8 mouse cellular contexts compared by ENCODE assay signal in the genomic region with DNA sequence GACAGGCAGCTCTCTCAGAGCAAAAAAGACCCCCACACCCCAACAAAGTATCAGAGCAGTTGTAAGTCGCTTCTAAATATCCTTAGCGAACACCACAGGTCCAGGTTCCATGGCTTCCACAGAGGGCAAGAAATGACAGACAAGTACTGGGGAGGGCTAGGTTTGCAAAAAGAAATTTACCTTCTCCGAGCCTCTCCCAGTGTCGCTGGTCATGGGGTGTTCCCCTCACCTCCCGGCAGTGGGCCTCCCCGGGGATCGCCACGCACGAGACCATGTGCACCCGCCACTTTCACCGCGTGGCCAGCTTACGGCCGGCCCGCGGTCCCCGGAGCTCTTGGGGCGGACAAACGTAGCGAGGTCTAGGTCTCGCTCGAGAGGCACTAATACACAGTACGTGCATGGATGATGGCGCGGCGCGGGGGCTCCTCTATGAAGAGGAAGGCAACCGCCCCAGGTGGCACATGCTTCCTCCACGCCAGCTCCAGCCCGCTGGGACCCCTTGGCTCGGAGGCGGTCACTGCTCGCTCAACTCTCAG. TPM values are rescaled to one million over a fixed set of nuclear protein-coding genes. Genes with fewer than 3 reads are reported as not detected.
DNase-seq lines count a peak whose midpoint lies in the region; ATAC-seq and TF ChIP-seq lines count a peak whose summit lies in the region.

No protein-coding gene starts in this region.

- DNase-seq in heart, postnatal 4 days: no peak
- DNase-seq in ES-E14 (ENCODE audit: low read depth, low spot score): peak; percentile 19
- DNase-seq in forebrain, embryonic 11.5 days (ENCODE audit: low spot score): no peak
- DNase-seq in cerebellum, adult 11-12 months: no peak
- DNase-seq in urinary bladder, postnatal 4 days (ENCODE audit: low spot score in 2 of 2): no peak

- in situ Hi-C loops in ES-E14 (cut with MboI; ENCODE audit: low sequenced_read_pairs in 2 of 2, unreplicated experiment in 2 of 2): no loop called here

- ATAC-seq in heart, embryonic 15.5 days (replicated peaks; ENCODE audit: insufficient number of reproducible peaks, insufficient read depth, low FRiP score, low read depth): peak; percentile 53
- peak; percentile 69 for ATAC-seq in forebrain, embryonic 11.5 days (replicated peaks; ENCODE audit: low FRiP score)
- ATAC-seq in liver, embryonic 12.5 days: peak; percentile 46
- ATAC-seq in stomach, embryonic 14.5 days (ENCODE audit: insufficient number of reproducible peaks, insufficient read depth, low FRiP score, low read depth): no peak; the same call in 1 of the 2 replicates

- no peaks in the 10 kb centered on the region for H3K27me3 ChIP-seq in heart, embryonic 15.5 days
- H3K27me3 ChIP-seq in forebrain, embryonic 11.5 days (ENCODE audit: control insufficient read depth, insufficient read depth, low read length): no peaks in the 10 kb centered on the region
- H3K27me3 ChIP-seq in liver, embryonic 12.5 days (replicated peaks): no peaks in the 10 kb centered on the region
- no peaks in the 10 kb centered on the region for H3K27me3 ChIP-seq in stomach, embryonic 14.5 days (ENCODE audit: control insufficient read depth, insufficient read depth, low read length)

- peaks cover 20% of the 10 kb centered on the region for H3K4me1 ChIP-seq in heart, embryonic 15.5 days (replicated peaks)
- peaks cover 7 to 10% of the 10 kb centered on the region in 2 experiments for H3K4me1 ChIP-seq in ES-E14 (ENCODE audit: control insufficient read depth in 2 of 2, insufficient read depth in 2 of 2, low read length in 2 of 2, poor library complexity in 1 of 2)
- no peaks in the 10 kb centered on the region for H3K4me1 ChIP-seq in forebrain, embryonic 11.5 days (replicated peaks; ENCODE audit: control insufficient read depth, insufficient read depth, low read length)
- H3K4me1 ChIP-seq in liver, embryonic 12.5 days: peaks cover 36% of the 10 kb centered on the region
- H3K4me1 ChIP-seq in stomach, embryonic 14.5 days (ENCODE audit: control insufficient read depth, insufficient read depth, low read length): peaks cover 19% of the 10 kb centered on the region

- peak overlapping the region; percentile 67 for H3K4me2 ChIP-seq in heart, embryonic 15.5 days
- peak overlapping the region; percentile 76 for H3K4me2 ChIP-seq in forebrain, embryonic 11.5 days (ENCODE audit: low read depth, low read length, severe bottlenecking)
- H3K4me2 ChIP-seq in liver, embryonic 12.5 days: peak overlapping the region; percentile 89
- H3K4me2 ChIP-seq in stomach, embryonic 14.5 days (replicated peaks; ENCODE audit: low read depth, low read length): peak overlapping the region; percentile 72

- H3K36me3 ChIP-seq in heart, embryonic 15.5 days: no peaks in the 10 kb centered on the region
- H3K36me3 ChIP-seq in ES-E14 (ENCODE audit: control insufficient read depth, insufficient read depth, low read length, poor library complexity, severe bottlenecking): peaks cover 2% of the 10 kb centered on the region; the same call in 1 of the 2 replicates
- no peaks in the 10 kb centered on the region for H3K36me3 ChIP-seq in forebrain, embryonic 11.5 days (ENCODE audit: control insufficient read depth, insufficient read depth, low read length)
- no peaks in the 10 kb centered on the region for H3K36me3 ChIP-seq in liver, embryonic 12.5 days
- H3K36me3 ChIP-seq in stomach, embryonic 14.5 days (ENCODE audit: control insufficient read depth, insufficient read depth, low read length): no peaks in the 10 kb centered on the region

- under 1% methylated on average over 33 of the region's 33 CpGs for WGBS in heart, embryonic 15.5 days
- under 1% methylated on average over 33 of the region's 33 CpGs for WGBS in forebrain, embryonic 11.5 days
- WGBS in liver, embryonic 12.5 days (ENCODE audit: insufficient replicate concordance): 2% methylated on average over 33 of the region's 33 CpGs
- WGBS in stomach, embryonic 14.5 days: under 1% methylated on average over 33 of the region's 33 CpGs

- peak overlapping the region; percentile 84 for H3K4me3 ChIP-seq in heart, embryonic 15.5 days
- H3K4me3 ChIP-seq in ES-E14 (ENCODE audit: insufficient read depth in 1 of 2, low read depth in 1 of 2, low read length in 2 of 2, poor library complexity in 1 of 2, severe bottlenecking in 1 of 2): peak overlapping the region; percentile 74 to 98
- H3K4me3 ChIP-seq in forebrain, embryonic 11.5 days (ENCODE audit: low read depth, low read length): peak overlapping the region; percentile 87
- peak overlapping the region; percentile 74 for H3K4me3 ChIP-seq in liver, embryonic 12.5 days
- peak overlapping the region; percentile 95 for H3K4me3 ChIP-seq in stomach, embryonic 14.5 days (ENCODE audit: low read depth, low read length)

- no peaks in the 10 kb centered on the region for H3K9me3 ChIP-seq in heart, embryonic 15.5 days (replicated peaks)
- no peaks in the 10 kb centered on the region for H3K9me3 ChIP-seq in ES-E14 (ENCODE audit: control insufficient read depth, insufficient read depth, low read depth, low read length)
- H3K9me3 ChIP-seq in forebrain, embryonic 11.5 days (ENCODE audit: control insufficient read depth, low read length): no peaks in the 10 kb centered on the region
- H3K9me3 ChIP-seq in liver, embryonic 12.5 days (replicated peaks): no peaks in the 10 kb centered on the region
- no peaks in the 10 kb centered on the region for H3K9me3 ChIP-seq in stomach, embryonic 14.5 days (ENCODE audit: control insufficient read depth, low read depth, low read length)

- H3K9ac ChIP-seq in heart, embryonic 15.5 days: peak overlapping the region; percentile 86
- H3K9ac ChIP-seq in ES-E14 (ENCODE audit: insufficient read depth, low read depth, low read length, poor library complexity, severe bottlenecking): peak overlapping the region; percentile 94
- H3K9ac ChIP-seq in forebrain, embryonic 11.5 days (ENCODE audit: low read length): peak overlapping the region; percentile 90
- peak overlapping the region; percentile 83 for H3K9ac ChIP-seq in liver, embryonic 12.5 days
- H3K9ac ChIP-seq in stomach, embryonic 14.5 days (replicated peaks; ENCODE audit: low read depth, low read length): peak overlapping the region; percentile 77

- peak overlapping the region; percentile 96 for H3K27ac ChIP-seq in heart, embryonic 15.5 days
- H3K27ac ChIP-seq in ES-E14 (ENCODE audit: insufficient read depth, low read depth, low read length, poor library complexity, severe bottlenecking): no peak overlapping the region
- peak overlapping the region; percentile 25; the same call in 1 of the 2 replicates for H3K27ac ChIP-seq in forebrain, embryonic 11.5 days (ENCODE audit: low read depth, low read length)
- H3K27ac ChIP-seq in liver, embryonic 12.5 days: peak overlapping the region; percentile 68
- peak overlapping the region; percentile 88 for H3K27ac ChIP-seq in stomach, embryonic 14.5 days (ENCODE audit: low read length)

TF ChIP-seq in ES-E14, 5 proteins besides CTCF, POLR2A, EP300 and RAD21:
- TF ChIP-seq ZNF384 (IDR thresholded peaks at IDR 0.05; ENCODE audit: low read depth, low read length): no peak
- TF ChIP-seq MAFK (IDR thresholded peaks at IDR 0.05; ENCODE audit: insufficient read depth, low read depth, low read length): no peak
- TF ChIP-seq ZC3H11A (IDR thresholded peaks at IDR 0.05; ENCODE audit: borderline replicate concordance, low read depth, low read length): no peak
- TF ChIP-seq CHD2 (IDR thresholded peaks at IDR 0.05; ENCODE audit: low read depth, low read length): no peak
- no peak; the same call in 1 of the 2 replicates for TF ChIP-seq HCFC1 (IDR thresholded peaks at IDR 0.05; ENCODE audit: borderline replicate concordance, insufficient read depth, low read length)

RNA-seq across cellular contexts. Expression of a gene that starts 0.7 kb away (rescaled TPM):
- polyA plus RNA-seq in heart, embryonic 15.5 days (2015; fragmentation: Nextera tagmentation; extraction: Ambion mirVana): 26.7 and 27.0 TPM in 2 replicates
- total RNA-seq in heart, postnatal 4 days (2021): 10 to 100 TPM; 22.1 to 23.6 TPM
- total RNA-seq in ES-E14 (2012; rRNA removed): 18.2 and 21.2 TPM in 2 replicates
- polyA plus RNA-seq in forebrain, embryonic 11.5 days (2014; fragmentation: Nextera tagmentation; extraction: Ambion mirVana): 26.3 and 30.6 TPM in 2 replicates
- 12.7 and 13.6 TPM in 2 replicates for polyA plus RNA-seq in liver, embryonic 12.5 days (2016; fragmentation: Nextera tagmentation; extraction: Ambion mirVana)
- 44.7 and 51.3 TPM in 2 replicates for polyA plus RNA-seq in stomach, embryonic 14.5 days (2014; fragmentation: Nextera tagmentation; extraction: Ambion mirVana)

RNA-seq across cellular contexts. Expression of a gene that starts 1.7 kb away (rescaled TPM):
- 186 and 205 TPM in 2 replicates for polyA plus RNA-seq in heart, embryonic 15.5 days (2015; fragmentation: Nextera tagmentation; extraction: Ambion mirVana)
- 100 to 1,000 TPM; 168 to 170 TPM for total RNA-seq in heart, postnatal 4 days (2021)
- total RNA-seq in ES-E14 (2012; rRNA removed): 176 and 241 TPM in 2 replicates
- polyA plus RNA-seq in forebrain, embryonic 11.5 days (2014; fragmentation: Nextera tagmentation; extraction: Ambion mirVana): 271 and 279 TPM in 2 replicates
- polyA plus RNA-seq in liver, embryonic 12.5 days (2016; fragmentation: Nextera tagmentation; extraction: Ambion mirVana): 99.4 and 103 TPM in 2 replicates
- polyA plus RNA-seq in stomach, embryonic 14.5 days (2014; fragmentation: Nextera tagmentation; extraction: Ambion mirVana): 228 and 255 TPM in 2 replicates
